Mouse (Mus musculus): ENCODE results near the gene Ndrg4.

The Ndrg4 gene

GRCm38 (mm10) chr8:95716546-95717335 is 40.0 kb downstream of the Ndrg4 start:
- no peak for DNase-seq (ENCODE audit: low spot score)

GRCm38 (mm10) chr8:95727625-95728024 is 50.8 kb downstream of the Ndrg4 start:
- DNase-seq (ENCODE audit: low spot score), result no peak

GRCm38 (mm10) chr8:95738596-95738995 is 61.8 kb downstream of the Ndrg4 start:
- no peak for DNase-seq (ENCODE audit: low spot score)

GRCm38 (mm10) chr8:95741732-95742131 is 65.0 kb downstream of the Ndrg4 start:
- no peak for DNase-seq (ENCODE audit: low spot score)

- DNase-seq (ENCODE audit: low spot score), result no peak
These were observed 71.2 kb downstream of the Ndrg4 start for GRCm38 (mm10) chr8:95748028-95748427.

GRCm38 (mm10) chr8:95751924-95752323 is 75.1 kb downstream of the Ndrg4 start:
- no peak for DNase-seq (ENCODE audit: low spot score)

- no peak for DNase-seq (ENCODE audit: low spot score)
These were observed 83.5 kb downstream of the Ndrg4 start for GRCm38 (mm10) chr8:95760323-95760722.

- no peak for DNase-seq (ENCODE audit: low spot score)
These were observed 87.4 kb downstream of the Ndrg4 start for GRCm38 (mm10) chr8:95764133-95764532.

All from urinary bladder, postnatal 14 days (tissue).